Mouse (Mus musculus) heart, postnatal 36 days (tissue): ENCODE results near the gene Tmprss11g. TPM values are rescaled to one million over a fixed set of nuclear protein-coding genes. Genes with fewer than 3 reads are reported as not detected.

Source experiments
- DNase-seq, 2 experiments: peaks; one replicate each; pipeline ENCODE4 v3.0.0; 2021 to 2022
- intact Hi-C: fragments of 180-260 bp; cut with DNase I; formaldehyde crosslinking; loops from one replicate; pipeline ENCODE4 v1.15.1; 2025
- total RNA-seq, 2 experiments: library from RNA; stranded (reverse); gene quantifications; 2 replicates each; pipeline ENCODE4 v1.2.3; 2021

The Tmprss11g gene
- total RNA-seq = not detected

- intact Hi-C loops = no loop called here
- no peak for DNase-seq
Measured at GRCm38 (mm10) chr5:86518500-86518899, at the start of gene Tmprss11g. Gene Tmprss11g, minus strand, starts transcription at chr5:86518600.

GRCm38 (mm10) chr5:86546693-86547092 lies 28.3 kb upstream of the Tmprss11g start:
- intact Hi-C loops = no loop called here
- DNase-seq = no peak

GRCm38 (mm10) chr5:86540601-86541000 lies 22.2 kb upstream of the Tmprss11g start:
- intact Hi-C loops = no loop called here
- no peak for DNase-seq

GRCm38 (mm10) chr5:86528725-86529124 lies 10.3 kb upstream of the Tmprss11g start:
- no peak for DNase-seq
- intact Hi-C loops = no loop called here

GRCm38 (mm10) chr5:86511538-86511937 lies 6.9 kb downstream of the Tmprss11g start:
- intact Hi-C loops = no loop called here
- DNase-seq = no peak

- intact Hi-C loops = no loop called here
- DNase-seq = no peak
Measured at GRCm38 (mm10) chr5:86493453-86493852, 24.9 kb downstream of the Tmprss11g start.

GRCm38 (mm10) chr5:86482562-86482961 lies 35.8 kb downstream of the Tmprss11g start:
- DNase-seq = no peak
- intact Hi-C loops = no loop called here

GRCm38 (mm10) chr5:86482031-86482430 lies 36.4 kb downstream of the Tmprss11g start:
- DNase-seq = no peak
- intact Hi-C loops = no loop called here

- intact Hi-C loops = no loop called here
- no peak for DNase-seq
Measured at GRCm38 (mm10) chr5:86473859-86474258, 44.5 kb downstream of the Tmprss11g start.

GRCm38 (mm10) chr5:86468890-86469289 lies 49.5 kb downstream of the Tmprss11g start, which contains the start of gene Tmprss11a:
Gene Tmprss11a, minus strand, starts transcription at chr5:86468990.
- intact Hi-C loops = no loop called here
- no peak for DNase-seq

GRCm38 (mm10) chr5:86439306-86439705 lies 79.1 kb downstream of the Tmprss11g start:
- DNase-seq = no peak
- intact Hi-C loops = no loop called here

- no peak for DNase-seq
- intact Hi-C loops = no loop called here
Measured at GRCm38 (mm10) chr5:86438548-86438947, 79.9 kb downstream of the Tmprss11g start.

Other genes starting within 250 kb of the Tmprss11g start
- gene Tmprss11c, start 229.3 kb downstream of the Tmprss11g start, total RNA-seq = not detected
- not detected for gene Tmprss11d, start 145.2 kb downstream of the Tmprss11g start, total RNA-seq
- not detected for gene Tmprss11a, start 49.6 kb downstream of the Tmprss11g start, total RNA-seq
- not detected for gene Tmprss11f, start 113.8 kb upstream of the Tmprss11g start, total RNA-seq
- not detected for gene Tmprss11b, start 157.8 kb upstream of the Tmprss11g start, total RNA-seq
- gene Tmprss11e, start 227.2 kb upstream of the Tmprss11g start, total RNA-seq = not detected